Mouse (Mus musculus): ENCODE results near the gene Gm28036.
"Not testable (repeated sequence)": the region's sequence is repeated elsewhere in the genome, so short reads cannot be mapped to it uniquely, and the experiment has no call there.

Gm28036 gene

GRCm38 (mm10) chr2:156126992-156127391 lies at the start of gene Gm28036:
TSS of gene Gm28036 (minus strand) at chr2:156127092.
- DNase-seq (ENCODE audit: extremely low spot score) = no peak

- DNase-seq (ENCODE audit: extremely low spot score) = no peak
Observed at GRCm38 (mm10) chr2:156166557-156166956, 39.7 kb upstream of the Gm28036 start.

GRCm38 (mm10) chr2:156165478-156165877 lies 38.6 kb upstream of the Gm28036 start:
- DNase-seq (ENCODE audit: extremely low spot score) = no peak

GRCm38 (mm10) chr2:156151538-156151937 lies 24.6 kb upstream of the Gm28036 start:
- DNase-seq (ENCODE audit: extremely low spot score) = no peak

GRCm38 (mm10) chr2:156147316-156147915 lies 20.5 kb upstream of the Gm28036 start:
- DNase-seq (ENCODE audit: extremely low spot score) = no peak

GRCm38 (mm10) chr2:156146272-156146989 lies 19.5 kb upstream of the Gm28036 start:
- DNase-seq (ENCODE audit: extremely low spot score) = peak; percentile 27

- DNase-seq (ENCODE audit: extremely low spot score) = peak; percentile 34
Observed at GRCm38 (mm10) chr2:156145486-156146130, 18.7 kb upstream of the Gm28036 start.

GRCm38 (mm10) chr2:156143953-156144724 lies 17.2 kb upstream of the Gm28036 start, which contains the start of the genes Romo1 and Nfs1:
TSS of gene Romo1 (plus strand) at chr2:156144039.
TSS of gene Nfs1 (minus strand) at chr2:156144186.
- DNase-seq (ENCODE audit: extremely low spot score) = peak; percentile 95

- peak; percentile 22 for DNase-seq (ENCODE audit: extremely low spot score)
Observed at GRCm38 (mm10) chr2:156143367-156143766, 16.5 kb upstream of the Gm28036 start.

- DNase-seq (ENCODE audit: extremely low spot score) = no peak
Observed at GRCm38 (mm10) chr2:156142820-156143219, 15.9 kb upstream of the Gm28036 start.

GRCm38 (mm10) chr2:156135695-156136094 lies 8.8 kb upstream of the Gm28036 start:
- DNase-seq (ENCODE audit: extremely low spot score) = no peak

GRCm38 (mm10) chr2:156134161-156134560 lies 7.3 kb upstream of the Gm28036 start:
- DNase-seq (ENCODE audit: extremely low spot score) = no peak

- no peak for DNase-seq (ENCODE audit: extremely low spot score)
Observed at GRCm38 (mm10) chr2:156123731-156124130, 3.2 kb downstream of the Gm28036 start.

- DNase-seq (ENCODE audit: extremely low spot score) = no peak
Observed at GRCm38 (mm10) chr2:156119566-156119965, 7.3 kb downstream of the Gm28036 start.

- DNase-seq (ENCODE audit: extremely low spot score) = not testable (repeated sequence)
Observed at GRCm38 (mm10) chr2:156112080-156112423, 14.8 kb downstream of the Gm28036 start.

- peak; percentile 96 for DNase-seq (ENCODE audit: extremely low spot score)
Observed at GRCm38 (mm10) chr2:156111358-156112079, 15.4 kb downstream of the Gm28036 start, which contains the start of the genes Cpne1 and Rbm12. TSS of gene Cpne1 (minus strand) at chr2:156111965. TSS of gene Rbm12 (minus strand) at chr2:156111978.

GRCm38 (mm10) chr2:156110627-156111357 lies 16.1 kb downstream of the Gm28036 start:
- no peak for DNase-seq (ENCODE audit: extremely low spot score)

GRCm38 (mm10) chr2:156091926-156092325 lies 35.0 kb downstream of the Gm28036 start:
- DNase-seq (ENCODE audit: extremely low spot score) = no peak

- no peak for DNase-seq (ENCODE audit: extremely low spot score)
Observed at GRCm38 (mm10) chr2:156089799-156090198, 37.1 kb downstream of the Gm28036 start.

- no peak for DNase-seq (ENCODE audit: extremely low spot score)
Observed at GRCm38 (mm10) chr2:156087391-156088110, 39.3 kb downstream of the Gm28036 start.
